Mouse (Mus musculus): ENCODE data around the gene Cltrn.

The Cltrn gene

DNA sequence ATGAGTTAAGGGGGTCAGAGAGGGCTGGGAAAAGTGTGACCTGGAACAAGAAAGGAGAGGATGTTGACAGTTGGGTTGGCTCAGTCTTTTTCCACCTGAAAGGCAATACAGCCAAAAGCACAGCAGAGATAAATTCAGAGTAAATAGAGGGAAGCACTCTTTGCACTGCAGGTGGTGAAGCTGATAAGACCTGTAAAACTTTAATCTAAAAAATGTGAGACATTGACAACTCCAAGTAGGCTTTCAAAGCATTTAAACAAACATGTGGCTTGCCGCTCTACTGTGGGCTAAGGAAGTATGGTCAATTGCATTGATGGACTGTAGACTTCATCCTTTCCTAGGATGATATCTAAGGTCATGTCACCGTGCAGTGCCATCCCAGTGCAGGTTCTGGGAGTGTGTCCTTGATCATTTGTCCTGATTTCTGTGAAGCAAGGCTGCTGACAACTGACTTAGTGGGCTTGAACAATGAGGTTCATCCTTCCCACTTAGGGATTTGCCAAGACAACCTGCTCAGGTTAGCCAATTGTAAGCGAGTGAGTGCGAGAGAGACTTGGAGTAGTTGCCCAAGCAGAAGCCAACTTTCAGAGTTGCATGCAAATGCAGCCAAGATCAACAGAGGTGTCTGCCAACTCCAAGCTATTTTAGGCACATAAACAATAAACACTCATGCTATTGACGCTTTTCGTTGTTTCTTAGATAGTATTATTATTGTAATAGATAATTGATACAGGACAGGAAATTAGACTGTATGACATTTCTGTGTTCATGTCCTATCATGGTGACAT lies 57.0 kb downstream of the Cltrn start:
- peak; percentile 33 for DNase-seq

DNA sequence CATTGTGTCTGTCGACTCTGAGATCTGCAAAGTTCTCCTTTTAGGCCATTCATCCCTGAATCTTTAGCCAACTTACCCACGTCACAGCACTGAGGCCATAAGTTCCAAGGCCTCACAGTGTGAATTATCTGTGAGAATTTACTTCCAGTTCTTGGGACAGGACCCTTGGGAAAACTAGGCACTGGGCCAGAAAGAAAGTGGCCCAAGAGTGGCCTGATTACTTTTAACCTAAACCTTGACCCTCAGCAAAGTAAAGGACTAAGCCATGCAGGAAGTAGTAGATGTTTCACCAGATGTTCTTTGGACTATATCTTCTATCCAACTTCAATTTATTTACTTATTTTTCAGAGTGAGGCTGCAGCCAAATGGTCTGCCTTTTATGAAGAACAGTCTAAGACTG lies 64.1 kb downstream of the Cltrn start:
- peak; percentile 1 for DNase-seq

DNA sequence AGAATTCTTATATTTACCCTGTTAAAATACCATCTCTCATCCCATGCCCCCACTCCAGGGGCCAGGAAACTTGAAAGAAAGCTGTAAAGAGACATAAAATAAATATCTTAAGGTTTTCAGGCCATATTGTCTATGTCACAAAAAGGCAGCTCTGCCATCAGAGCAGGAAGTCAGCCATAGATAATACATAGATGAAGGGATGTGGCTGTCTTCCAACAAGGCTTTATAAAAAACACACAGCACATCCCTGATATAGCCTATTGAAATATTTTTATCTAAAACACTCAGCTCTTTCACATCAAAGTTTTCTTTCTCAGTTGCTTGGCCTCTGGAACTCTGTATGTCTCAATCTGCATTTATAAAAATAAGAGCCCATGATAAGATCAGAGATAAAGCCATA lies 65.0 kb downstream of the Cltrn start:
- DNase-seq = no peak

DNA sequence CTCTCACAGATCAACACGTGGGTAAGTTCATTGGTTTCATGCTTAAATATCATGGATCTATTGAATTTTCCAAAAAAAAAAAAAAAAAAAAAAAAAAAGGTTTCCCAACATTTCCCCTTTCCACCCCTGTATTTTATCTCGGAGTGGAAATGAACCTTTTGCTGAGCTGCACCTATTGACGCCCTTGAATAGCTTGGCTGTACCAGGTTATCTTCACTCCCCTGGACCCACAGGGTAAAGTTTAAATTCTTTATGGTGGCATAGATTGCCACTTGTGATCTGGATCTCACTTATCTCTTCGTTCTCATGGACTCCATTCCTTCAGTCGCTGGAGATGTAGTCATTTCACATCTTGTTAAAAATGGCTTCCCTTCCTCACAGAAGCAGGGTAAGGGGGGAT lies 66.0 kb downstream of the Cltrn start:
- no peak for DNase-seq

DNA sequence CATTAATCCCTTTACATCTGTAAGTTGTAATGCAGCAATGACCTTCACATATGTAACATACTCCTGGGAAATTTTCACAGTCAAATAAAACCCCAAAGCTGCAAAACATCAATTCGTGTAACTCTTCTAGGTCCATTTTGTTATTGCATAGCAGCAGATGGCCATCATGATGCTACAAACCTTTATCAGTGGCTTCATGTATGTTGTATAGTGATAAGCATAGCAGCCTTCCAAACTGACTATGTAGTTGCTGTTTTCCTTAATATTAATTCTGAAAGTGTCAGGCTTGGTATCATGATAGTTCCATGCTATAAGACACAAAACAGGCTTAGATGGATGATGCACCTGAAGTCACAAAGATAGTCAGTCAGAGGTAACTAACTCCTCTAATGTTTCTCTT lies 76.1 kb downstream of the Cltrn start:
- DNase-seq = no peak

Measured in lung, postnatal 36 days (tissue).